Mouse (Mus musculus): Measurements from ENCODE around the gene Rsbn1l.

Gene Rsbn1l

GRCm38 (mm10) chr5:20905437-20905836, 50.8 kb downstream of the Rsbn1l start:
- DNase-seq (ENCODE audit: inconsistent ontology term), result no peak

DNA sequence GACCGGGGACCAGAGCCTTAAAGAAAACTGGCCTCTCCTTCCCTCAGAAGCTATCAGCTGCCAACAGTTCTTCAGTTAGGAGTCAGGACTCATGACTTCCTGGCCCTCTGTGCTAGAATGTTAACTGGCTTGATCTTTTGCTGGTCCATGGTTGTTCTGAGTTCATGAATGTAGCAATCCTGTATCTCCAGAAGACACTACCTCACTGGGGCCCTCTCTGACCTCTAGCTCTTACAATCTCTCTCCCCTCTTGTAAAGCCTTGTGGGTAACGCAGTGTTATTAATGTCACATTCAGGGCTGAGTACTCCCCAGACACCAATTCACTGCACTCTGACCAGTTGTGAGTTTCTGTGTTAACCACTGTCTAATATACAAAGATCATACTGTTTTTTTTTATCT, 51.6 kb downstream of the Rsbn1l start:
- no peak for DNase-seq (ENCODE audit: inconsistent ontology term)

- DNase-seq (ENCODE audit: inconsistent ontology term), result no peak
These were observed 58.6 kb downstream of the Rsbn1l start for GRCm38 (mm10) chr5:20897446-20898167.

- DNase-seq (ENCODE audit: inconsistent ontology term), result no peak
These were observed 72.1 kb downstream of the Rsbn1l start for GRCm38 (mm10) chr5:20884036-20884620.

DNA sequence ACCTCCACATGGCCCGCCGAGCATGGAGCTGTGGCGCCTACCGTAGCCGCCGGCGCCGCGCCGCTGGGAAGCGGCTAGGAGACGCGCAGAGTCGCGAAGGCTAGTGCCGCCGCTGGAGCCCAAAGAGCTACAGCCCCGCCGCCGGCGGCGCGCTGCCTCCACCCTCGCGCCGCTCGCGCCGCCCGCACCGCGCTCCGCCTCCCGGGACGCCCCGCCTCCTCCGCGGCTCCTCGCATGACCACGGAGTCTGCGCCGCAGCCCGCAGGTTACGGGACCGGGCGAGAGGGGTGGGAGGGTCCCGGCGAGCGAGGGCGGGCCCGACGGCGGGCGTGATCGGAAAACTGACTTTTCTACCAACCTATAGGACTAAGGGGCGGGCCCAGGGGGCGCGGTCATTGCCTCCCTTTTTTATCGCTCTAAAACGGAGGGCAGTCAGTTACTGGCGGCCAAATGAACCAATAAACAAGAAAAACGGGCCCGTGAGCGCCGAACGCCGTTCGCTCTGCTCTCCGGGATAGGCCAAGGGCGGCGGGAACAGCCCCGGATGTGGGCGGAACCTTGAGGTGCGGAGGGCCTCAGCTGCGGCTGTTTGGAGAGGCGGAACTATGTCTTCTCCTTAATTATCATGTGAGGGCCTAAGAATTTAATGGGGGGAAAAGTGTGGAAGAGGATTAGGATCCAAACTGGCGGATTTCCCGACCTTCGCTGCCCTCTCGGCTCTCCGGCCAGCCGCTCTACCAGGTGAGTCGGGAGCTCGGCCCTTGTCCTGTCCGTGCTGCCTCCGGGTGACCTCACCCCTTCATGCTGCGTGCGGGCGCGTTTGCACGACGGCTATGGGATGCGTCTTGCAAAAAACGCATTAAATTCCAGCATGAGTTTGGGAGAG, 74.0 kb downstream of the Rsbn1l start, which contains the start of the genes Phtf2 and Tmem60:
Gene Phtf2 (minus strand): TSS at position 210 of the 886 bp plus-strand sequence.
Gene Tmem60 (plus strand): TSS at position 277 of the 886 bp plus-strand sequence.
- peak; percentile 100 for DNase-seq (ENCODE audit: inconsistent ontology term)

DNA sequence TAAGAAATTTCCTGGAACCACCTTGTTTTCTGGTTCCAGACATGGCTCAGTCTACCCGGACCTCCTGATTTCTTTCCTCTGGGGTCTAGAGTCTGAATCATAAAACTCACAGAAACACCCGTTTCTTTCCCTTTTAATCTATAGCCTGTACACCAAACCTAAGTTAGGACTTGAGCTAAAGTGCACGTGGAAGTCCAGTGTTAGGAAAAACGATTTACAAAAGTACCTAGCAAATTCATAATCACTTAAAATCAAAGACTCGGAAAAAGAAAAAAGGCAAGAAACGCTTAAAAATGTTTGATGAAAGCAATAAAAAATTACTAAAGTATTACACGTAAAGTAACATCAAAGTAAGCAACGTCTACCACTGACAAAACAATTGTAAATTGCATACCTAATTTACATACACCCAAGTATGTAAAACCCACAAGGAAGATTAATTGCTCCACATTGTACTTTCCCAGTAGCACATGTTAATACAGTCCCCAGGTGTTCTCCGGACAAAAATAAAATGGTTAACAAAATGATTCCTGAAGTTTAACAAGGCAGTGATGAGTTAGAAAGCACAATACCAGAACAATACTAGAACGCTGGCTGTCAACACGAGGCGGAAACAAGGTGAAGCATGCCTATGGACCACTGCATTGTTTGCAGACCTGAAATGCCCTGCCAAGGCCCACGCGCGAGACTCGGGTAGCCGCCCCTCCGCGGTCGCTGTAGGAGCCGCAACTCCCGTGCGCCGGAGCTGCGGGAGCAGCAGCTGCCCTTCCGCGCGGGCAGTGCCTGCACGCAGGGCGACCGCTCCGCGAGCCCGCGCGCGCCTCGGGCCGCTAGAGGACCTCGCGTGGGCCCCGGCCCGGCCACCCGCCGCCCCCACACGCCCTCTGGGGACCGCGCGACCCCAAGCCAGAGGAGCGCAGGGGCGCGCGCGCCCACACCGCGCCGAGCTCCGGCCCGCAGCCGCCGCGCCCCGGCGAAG, 75.1 kb downstream of the Rsbn1l start:
- peak; percentile 36 for DNase-seq (ENCODE audit: inconsistent ontology term)

DNA sequence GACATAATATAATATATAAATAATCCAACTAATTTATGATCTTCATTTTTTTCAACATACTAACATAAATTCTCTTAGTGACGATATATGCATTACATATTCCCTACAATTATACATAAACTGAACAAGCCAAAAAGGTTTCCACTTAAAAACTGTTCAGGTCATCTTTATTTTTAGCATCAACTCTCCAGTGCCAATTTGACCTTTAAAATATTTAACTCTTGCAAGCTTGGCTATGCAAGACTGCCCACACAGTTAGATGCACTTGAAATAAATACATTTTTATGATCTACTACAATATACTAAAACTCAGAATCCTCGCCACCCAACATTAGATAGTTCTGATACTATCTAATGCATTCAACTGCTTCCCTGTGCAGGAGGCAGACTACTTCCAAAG, 75.8 kb downstream of the Rsbn1l start:
- DNase-seq (ENCODE audit: inconsistent ontology term), result no peak

DNA sequence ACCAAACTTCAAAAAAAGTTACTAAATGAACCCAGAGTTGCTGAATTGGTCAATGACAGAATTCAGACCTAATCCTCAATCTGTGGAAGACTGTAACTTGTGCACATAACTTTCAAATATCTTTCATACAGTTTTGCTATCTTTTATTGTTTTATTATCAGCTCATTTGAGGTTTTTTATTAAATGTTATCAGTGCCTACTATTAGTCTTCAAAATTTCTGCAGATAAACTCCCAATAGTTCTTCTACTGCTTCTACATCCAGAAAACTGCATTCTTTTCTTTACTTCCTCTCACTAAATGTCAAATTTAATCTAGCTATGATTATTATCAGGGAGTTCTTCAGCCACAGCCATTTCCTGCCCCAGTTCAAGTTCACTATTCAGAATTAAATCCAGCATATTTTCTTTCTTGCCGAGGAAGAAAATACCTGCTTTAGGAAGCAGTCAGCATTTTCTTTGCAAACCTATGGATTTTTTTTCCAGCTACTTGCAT, 79.2 kb downstream of the Rsbn1l start:
- DNase-seq (ENCODE audit: inconsistent ontology term), result no peak

GRCm38 (mm10) chr5:20873146-20873545, 83.1 kb downstream of the Rsbn1l start:
- DNase-seq (ENCODE audit: inconsistent ontology term), result no peak

DNA sequence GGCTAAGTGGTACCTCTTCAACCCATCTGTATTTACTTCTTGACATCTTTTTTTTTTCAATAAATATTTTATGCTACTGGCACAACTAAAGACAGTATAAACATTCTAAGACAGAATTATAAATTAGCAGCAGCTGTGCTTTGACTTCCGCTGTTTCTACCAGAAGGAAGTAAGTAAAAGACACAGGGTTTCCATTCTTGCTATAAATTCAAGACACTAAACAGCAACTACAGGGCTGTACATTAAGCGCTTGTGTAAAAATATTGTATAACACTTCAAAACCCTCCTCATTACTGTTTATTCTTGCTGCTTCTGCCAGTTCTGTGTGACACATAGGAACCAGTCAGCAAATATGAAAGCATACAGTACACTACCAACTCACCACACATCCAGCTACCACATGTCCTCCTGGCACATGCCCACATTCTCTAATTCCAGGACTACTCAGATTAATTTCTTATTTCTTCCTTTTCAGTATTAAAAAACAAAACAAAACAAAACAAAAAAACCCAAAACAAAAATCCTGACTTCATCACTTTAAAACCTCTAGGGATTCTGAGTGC, 90.9 kb downstream of the Rsbn1l start:
- no peak for DNase-seq (ENCODE audit: inconsistent ontology term)

DNA sequence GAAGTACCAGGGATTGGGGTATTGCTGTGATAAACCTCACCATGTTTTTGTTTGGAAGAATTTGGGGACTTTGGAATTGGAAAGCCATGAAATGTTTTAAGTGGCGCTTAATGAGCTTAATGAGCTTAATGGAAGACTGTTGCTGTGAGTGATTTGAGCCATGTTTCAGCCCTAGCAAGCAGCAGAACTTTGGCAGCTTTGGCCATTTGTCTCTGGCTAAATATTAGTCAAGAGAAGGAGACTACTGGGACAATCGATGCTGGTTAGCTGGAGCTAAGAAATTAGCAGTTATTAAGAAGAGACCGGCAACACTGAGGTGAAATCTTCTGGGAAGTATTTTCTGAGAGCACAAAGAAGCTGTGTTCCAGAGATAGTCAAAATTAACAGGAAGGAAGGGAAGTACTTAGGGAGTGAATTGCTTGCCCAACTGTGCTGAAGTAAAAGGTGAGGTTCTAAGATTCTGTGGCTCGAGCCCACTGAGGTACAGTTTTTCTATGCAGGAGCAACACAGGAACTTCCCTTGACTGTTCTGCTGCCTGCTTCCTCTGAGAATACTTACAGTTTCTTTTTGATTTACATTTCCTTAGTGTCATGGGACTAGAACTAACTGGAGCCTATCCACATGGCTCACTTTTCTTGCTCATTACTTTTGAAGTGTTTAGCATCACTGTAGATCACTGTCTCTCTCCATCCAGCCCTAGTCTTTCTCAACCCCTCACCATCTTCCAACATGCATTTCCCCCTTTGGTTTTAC, 91.8 kb downstream of the Rsbn1l start:
- DNase-seq (ENCODE audit: inconsistent ontology term), result peak; percentile 24

DNA sequence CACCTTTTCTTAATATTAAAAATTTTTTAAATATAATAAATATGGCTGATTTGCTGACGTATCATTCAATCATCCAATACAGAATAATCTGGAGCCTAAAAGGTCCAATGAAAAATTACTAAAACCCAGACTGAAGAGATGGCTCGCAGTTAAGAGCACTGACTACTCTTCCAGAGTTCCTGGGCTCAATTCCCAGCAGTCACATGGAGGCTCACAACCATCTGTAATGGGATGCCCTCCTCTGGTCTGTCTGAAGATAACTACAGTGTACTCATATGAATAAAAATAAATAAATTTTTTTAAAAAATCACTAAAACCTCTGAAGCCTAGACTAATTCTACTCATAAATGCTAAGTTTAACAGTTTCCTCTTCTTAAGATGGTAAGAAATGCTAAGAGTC, 94.3 kb downstream of the Rsbn1l start:
- no peak for DNase-seq (ENCODE audit: inconsistent ontology term)

DNA sequence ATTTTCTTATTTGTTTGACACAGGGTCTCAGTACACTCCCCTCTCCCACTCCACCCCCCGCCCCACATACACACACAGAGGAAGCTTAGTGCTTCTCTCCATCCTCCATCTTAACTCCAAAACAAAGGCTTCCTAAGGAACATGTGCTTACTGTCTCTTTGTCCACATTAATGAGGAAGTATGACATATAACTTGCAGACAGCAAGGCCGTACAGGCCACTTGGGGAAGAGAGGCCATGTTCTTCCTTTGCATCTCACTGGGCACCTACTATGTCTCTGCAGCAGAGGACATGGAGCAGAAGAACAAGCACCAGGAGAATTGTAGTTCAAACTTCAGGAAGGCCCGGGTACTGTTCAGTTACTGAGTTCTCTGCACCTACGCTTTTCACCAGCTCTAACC, 95.6 kb downstream of the Rsbn1l start:
- DNase-seq (ENCODE audit: inconsistent ontology term), result no peak

DNA sequence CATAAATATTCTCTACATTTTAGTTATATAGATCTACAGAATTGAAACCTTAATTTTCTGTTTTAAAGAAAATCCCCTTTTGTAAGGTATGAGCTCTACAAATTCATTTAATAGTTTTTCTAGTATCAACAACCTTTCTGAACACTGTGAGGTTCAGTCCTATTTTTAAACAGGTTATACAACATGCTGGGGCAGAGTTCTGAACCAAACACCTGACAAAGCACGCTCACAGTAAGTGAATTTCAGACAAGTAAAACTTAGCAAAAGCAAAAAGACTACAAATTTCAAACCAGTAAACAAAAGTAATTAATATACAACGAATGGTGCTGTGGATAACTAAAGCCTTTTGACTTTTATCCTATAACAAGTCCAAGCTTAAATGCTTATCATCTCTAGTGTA, 97.8 kb downstream of the Rsbn1l start:
- DNase-seq (ENCODE audit: inconsistent ontology term), result no peak

DNA sequence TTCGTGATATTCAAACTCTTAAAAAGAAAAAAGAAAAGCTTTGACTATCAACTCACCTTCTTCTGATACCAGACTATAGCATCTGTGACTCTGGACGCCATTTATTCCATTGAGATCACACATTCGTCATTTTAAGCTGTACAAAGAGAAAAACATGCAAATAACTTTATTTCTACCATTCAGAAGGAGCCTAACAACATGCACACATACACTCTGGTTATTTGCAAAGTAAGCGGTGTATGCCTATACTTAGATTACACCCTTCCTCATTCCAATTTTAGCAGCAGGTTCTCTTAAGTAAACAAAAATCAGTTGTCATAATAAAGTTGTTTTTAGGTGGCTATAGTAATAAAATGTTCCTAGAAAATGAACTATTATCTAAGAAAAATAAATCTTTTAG, 101.1 kb downstream of the Rsbn1l start:
- DNase-seq (ENCODE audit: inconsistent ontology term), result no peak

- DNase-seq (ENCODE audit: inconsistent ontology term), result no peak
These were observed 109.2 kb downstream of the Rsbn1l start for GRCm38 (mm10) chr5:20847010-20847409.

DNA sequence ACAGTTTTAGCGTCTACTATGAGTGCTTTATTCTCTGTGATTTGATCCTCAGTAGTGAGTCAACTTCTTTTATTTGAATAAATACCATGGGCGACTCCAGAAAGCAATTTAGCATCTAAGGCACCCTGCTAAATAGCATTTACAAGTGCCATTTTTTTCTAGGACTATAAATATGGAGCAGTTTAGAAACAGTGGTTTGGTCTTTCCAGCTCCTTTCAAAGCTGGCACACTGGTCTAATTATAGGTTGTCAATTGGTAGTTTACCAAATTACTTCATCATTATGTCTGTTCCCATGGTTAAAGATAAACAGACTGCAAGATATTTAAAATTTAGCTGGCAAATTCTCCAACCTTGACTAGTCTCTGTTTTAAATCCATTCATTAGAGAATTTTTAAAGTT, 112.4 kb downstream of the Rsbn1l start:
- DNase-seq (ENCODE audit: inconsistent ontology term), result no peak

DNA sequence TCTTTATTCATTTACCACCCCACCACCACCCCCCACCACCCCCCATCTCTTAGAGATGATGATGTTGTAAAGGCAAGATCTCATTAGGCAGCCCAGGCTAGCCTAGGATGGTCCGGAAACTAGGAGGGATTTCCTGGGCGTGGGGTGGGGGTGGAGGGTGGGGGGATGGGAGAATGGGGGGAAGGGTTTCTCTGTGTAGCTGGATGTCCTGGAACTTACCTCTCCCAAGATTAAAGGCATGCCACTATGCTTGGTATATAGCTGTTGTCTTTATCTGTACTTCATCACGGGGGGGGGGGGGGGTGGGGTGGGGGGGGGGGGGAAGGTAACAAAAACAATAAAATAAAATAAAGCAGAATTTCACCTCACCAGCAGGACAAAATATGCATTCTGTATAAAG, 112.8 kb downstream of the Rsbn1l start:
- no peak for DNase-seq (ENCODE audit: inconsistent ontology term)

Data from Muller cell, postnatal 12 days (primary cell).